Mouse (Mus musculus) thymus, postnatal 36 days (tissue): ENCODE data around the gene Acp7.
"Not testable (repeated sequence)": the region's sequence is repeated elsewhere in the genome, so short reads cannot be mapped to it uniquely, and the experiment has no call there.

Experiments used
- DNase-seq, 2 experiments: peaks; one replicate each; pipeline ENCODE4 v3.0.0; 2022; ENCODE audit warnings: mixed read lengths in 2 of 2

The Acp7 gene

GRCm38 (mm10) chr7:28631073-28631472 is at the start of gene Acp7:
Gene Acp7 (minus strand): TSS chr7:28631332.
- no peak for DNase-seq

- DNase-seq = no peak
Measured at GRCm38 (mm10) chr7:28677624-28678023, 46.5 kb upstream of the Acp7 start.

- DNase-seq = peak; percentile 21 to 45
Measured at GRCm38 (mm10) chr7:28676811-28677541, 45.8 kb upstream of the Acp7 start.

GRCm38 (mm10) chr7:28675746-28676145 is 44.6 kb upstream of the Acp7 start:
- no peak for DNase-seq

GRCm38 (mm10) chr7:28674994-28675393 is 43.9 kb upstream of the Acp7 start:
- DNase-seq = no peak

DNA sequence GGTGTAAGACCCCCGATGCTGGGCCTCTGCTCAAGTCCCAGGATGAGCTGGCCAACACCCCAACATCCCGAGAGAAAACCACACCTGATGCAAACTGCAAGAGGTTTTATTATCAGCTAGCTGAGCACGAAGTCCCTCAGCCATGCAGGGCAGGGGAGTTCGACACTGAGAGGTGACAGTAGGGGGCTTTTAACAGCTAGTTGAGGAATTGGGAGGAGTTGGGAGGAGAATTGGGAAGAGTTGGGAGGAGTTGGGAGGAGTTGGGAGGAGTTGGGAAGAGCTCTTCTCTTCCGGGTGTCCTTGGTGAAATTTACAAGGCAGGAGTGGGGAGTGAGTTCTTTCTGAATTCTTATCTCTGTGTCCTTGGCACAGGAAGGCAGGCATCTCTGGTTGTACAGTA is 41.7 kb upstream of the Acp7 start:
- not testable (repeated sequence) for DNase-seq

- peak in 1 of 2 experiments; percentile 9 for DNase-seq
Measured at GRCm38 (mm10) chr7:28672276-28672675, 41.1 kb upstream of the Acp7 start.

GRCm38 (mm10) chr7:28671172-28671571 is 40.0 kb upstream of the Acp7 start:
- DNase-seq = peak; percentile 27 to 55

DNA sequence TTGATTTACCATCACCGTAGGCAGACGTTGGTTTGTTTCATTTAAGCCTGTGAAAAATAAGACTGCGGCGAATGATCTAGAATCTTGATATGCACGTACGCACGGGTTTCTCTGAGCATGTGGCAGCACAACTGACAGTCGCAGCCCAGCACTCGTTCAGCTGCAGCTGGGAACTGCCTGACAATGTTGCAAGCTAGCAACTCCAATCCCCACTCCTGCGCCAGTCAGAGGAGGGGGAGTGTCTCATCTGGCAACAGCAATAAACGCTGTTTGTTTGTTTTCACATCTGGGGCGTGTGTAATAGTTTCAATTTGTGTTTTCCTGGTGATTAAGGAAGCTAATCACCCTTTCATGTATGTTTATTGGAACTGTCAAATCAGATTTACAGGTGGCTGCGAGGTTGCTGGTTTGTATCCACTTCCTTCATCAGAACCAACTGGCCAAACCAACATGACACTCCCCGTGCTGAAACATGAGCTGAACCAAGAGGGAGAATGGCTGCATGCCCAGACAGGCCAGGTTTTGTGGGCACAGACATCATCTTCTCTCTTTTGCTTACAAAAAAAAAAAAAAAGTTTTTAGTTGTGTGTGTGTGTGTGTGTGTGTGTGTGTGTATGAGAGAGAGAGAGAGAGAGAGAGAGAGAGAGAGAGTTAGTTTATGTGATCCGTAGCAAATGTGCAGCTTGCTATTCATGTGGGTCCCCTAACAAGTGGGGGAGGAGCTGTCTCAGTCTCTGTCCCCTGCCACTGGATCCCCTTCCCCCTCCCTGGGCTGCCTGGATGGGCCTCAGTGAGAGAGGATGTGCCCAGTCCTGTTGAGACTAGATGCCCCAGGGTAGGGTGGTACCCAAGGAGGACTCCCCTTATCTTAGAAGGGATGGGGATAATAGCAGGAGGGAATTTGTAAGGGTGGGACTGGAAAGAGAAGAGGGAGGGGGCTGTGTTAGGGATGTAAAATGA is 34.8 kb upstream of the Acp7 start:
- DNase-seq = peak; percentile 27 to 39

GRCm38 (mm10) chr7:28656430-28656829 is 25.3 kb upstream of the Acp7 start:
- DNase-seq = no peak

GRCm38 (mm10) chr7:28651157-28651556 is 20.0 kb upstream of the Acp7 start:
- DNase-seq = no peak

GRCm38 (mm10) chr7:28647016-28647415 is 15.9 kb upstream of the Acp7 start:
- DNase-seq = peak; percentile 17 to 23

GRCm38 (mm10) chr7:28645947-28646475 is 14.9 kb upstream of the Acp7 start:
- no peak for DNase-seq

DNA sequence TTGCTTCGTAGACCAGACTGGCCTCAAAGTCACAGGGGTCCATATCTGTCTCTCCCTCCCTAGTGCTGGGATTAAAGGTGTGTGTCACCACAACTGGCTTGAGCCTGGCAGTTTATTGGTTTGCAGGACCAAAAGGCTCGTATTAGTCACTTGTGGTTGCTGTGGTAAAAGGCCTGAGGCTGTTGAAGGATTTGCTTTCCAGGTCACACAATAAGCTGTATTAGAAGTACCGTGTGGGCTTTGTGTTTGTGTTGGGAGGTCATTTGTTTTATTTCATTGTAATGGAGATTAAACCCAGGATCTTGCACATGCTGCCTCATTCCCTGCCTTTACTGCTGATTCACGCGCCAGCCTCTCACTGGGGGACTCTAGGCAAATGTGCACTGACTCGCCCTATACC is 14.2 kb upstream of the Acp7 start:
- no peak for DNase-seq

GRCm38 (mm10) chr7:28641546-28641945 is 10.4 kb upstream of the Acp7 start:
- DNase-seq = no peak

DNA sequence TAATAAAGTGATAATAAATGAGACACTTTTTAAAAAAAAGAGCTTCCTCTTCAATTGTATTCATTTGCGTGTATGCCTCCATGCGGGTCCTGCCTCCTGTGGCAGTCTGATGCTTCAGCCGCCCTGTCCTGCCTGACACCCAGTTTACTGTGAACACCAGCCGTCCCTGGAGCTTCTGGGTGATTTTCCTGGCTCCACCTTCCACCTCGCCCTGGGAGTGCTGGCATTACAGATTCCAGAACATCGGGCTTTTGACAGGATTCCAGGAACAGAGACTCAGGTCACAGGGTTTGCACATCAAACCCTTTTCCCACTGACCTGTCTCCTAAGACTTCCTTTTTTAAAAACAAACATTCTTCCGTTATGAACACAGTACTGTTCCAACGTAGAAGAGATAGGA is 6.4 kb upstream of the Acp7 start:
- no peak for DNase-seq

DNA sequence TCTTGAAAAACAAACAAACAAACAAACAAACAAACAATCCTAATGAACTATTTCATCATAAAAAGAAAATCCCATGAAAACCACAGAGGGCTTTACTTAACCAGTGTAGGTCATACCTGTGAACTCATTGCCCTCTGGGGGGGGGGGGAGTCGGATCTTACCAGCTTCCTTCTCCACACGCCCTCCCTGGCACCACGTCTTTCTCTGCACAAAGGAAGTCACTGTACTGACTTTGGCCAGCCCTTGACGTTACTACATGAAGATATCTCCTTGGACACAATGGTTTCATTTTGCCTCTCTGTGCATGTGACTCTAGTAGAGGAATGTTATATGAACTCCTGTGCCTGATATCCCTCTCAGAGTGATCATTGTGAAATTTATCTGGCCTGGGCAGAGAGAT is 3.0 kb upstream of the Acp7 start:
- no peak for DNase-seq

- DNase-seq = no peak
Measured at GRCm38 (mm10) chr7:28624791-28625190, 6.3 kb downstream of the Acp7 start.

DNA sequence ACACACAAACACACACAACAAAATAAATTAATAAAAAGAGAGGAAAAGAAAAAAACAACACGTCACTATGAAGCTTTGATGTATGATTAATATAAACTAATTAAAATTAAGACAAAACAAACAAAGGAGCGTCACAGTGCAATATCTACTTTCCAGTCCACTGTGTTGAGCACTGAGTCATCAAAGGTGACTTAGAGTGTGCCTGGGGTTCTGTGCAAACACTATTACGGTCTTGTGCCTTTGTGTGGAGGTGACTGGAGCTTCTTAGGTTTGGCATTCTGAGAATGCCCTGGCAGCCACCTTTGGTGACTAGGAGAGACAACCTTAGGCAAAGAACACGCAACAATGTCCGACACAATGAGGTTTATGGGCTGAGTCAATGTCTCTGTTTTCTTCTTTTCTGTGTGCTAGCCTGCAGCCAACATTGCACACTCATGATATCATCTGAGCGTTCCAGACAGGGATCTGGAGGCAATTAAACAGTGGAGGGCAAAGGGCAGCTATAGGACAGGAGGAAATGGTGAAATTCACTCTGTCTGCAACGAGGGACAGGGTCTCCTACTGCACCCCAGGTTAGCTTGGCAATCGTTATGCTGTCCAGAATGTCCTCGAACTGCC is 11.9 kb downstream of the Acp7 start:
- DNase-seq = no peak

DNA sequence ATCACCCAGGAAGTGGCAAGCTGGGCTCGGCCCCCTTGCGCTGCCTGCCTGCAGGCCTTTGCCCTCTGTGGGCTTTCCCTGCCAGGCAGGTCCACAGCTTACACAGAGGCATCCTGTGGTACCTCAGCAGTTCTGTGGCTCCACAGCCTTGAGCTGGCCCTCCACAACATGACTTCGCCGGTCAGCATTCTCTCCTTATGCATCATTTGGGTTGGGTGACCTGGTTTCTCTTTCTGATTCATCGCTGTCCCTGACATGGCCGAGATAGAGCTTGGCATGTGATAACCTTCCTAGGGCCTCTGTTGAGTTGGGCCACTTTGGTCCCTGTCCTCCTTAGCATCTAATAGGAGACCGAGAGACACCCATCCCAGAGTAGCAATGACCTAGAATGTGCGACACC is 25.2 kb downstream of the Acp7 start:
- DNase-seq = no peak

DNA sequence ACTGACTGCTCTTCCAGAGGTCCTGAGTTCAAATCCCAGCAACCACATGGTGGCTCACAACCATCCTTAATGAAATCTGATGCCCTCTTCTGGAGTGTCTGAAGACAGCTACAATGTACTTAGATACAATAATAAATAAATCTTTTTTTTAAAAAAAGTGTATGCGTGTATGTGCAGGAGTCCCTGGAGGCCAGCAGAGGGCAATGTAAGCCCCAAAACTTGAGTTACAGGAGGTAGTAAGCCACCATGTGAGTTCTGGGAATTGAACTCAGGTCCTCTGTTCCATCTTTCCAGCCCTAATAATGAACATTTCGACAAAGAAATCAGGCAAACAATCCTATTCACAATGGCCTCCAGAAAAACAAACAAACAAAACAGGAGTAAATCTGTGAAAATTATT is 27.3 kb downstream of the Acp7 start:
- DNase-seq = not testable (repeated sequence)

DNA sequence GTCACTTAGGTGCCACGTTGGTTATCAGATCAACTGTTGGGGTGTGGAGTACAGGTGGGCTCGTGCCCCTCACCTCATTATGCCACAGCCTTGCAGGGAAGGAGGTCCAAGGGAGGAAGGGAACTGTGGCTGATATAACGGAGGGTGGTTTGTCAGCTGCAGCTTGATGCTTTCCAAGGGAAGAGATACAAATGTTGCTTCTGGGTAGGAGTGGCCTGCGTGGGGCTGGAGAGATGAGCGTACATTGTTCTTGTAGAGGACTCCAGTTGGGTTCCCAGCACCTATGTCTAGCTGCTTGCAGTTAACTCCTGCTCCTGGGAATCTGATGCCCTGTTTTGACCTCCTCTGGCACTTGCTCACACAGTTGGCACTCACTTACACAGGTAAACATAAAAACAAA is 28.0 kb downstream of the Acp7 start:
- no peak for DNase-seq

DNA sequence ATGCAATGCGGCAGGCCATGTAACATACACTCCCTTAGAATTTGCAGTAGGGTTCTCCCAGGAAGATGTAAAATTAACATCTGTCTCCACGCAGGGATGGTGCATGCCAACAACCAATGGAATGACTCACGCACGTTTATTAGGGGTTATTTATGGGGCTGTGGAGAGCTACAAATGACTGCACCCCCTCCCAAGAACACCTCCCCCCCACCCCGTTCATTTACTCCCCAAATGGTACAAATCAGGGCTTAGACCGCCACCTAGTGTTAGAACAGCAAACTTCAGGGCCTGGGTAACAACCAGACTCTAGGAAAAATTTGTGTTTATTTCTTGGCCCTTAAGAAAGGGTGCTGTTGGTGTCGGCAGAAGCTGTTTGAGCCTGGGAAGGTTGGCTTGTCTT is 29.5 kb downstream of the Acp7 start:
- DNase-seq = peak; percentile 45 to 51
